Mouse (Mus musculus) heart, embryonic 14.5 days (tissue): ENCODE data around the gene Hmx1. TPM values are rescaled to one million over a fixed set of nuclear protein-coding genes. Genes with fewer than 3 reads are reported as not detected.

ENCODE experiments used
- ATAC-seq: fragments of 200-750 bp; cut with Nextera tagmentation; 2 replicates; pipeline ENCODE4 v1.8.0; 2017; ENCODE audit warnings: low read depth, moderate TSS enrichment; ENCODE audit not compliant: insufficient number of reproducible peaks, insufficient read depth, low FRiP score
- H3K27ac ChIP-seq, 2 experiments: fragments of 200-500 bp in 1 of 2; fragments of 300-500 bp in 1 of 2; sonication (generic) in 1 of 2; replicated peaks in 1 of 2; 2 replicates each; pipeline ENCODE4 v1.5.1; 2012 to 2014; ENCODE audit warnings: low read depth in 2 of 2, low read length in 2 of 2, control low read depth in 1 of 2, mild to moderate bottlenecking in 1 of 2, mixed read lengths in 1 of 2; ENCODE audit not compliant: control insufficient read depth in 1 of 2, insufficient read depth in 1 of 2
- H3K27me3 ChIP-seq: fragments of 300-500 bp; sonication (generic); 2 replicates; pipeline ENCODE4 v1.6.1; 2014; ENCODE audit warnings: mild to moderate bottlenecking, low read length, control low read depth; ENCODE audit not compliant: control insufficient read depth, insufficient read depth
- H3K36me3 ChIP-seq: fragments of 300-500 bp; sonication (generic); 2 replicates; pipeline ENCODE4 v1.6.1; 2014; ENCODE audit warnings: mild to moderate bottlenecking, control low read depth, low read length, mixed read lengths; ENCODE audit not compliant: control insufficient read depth, insufficient read depth
- H3K4me1 ChIP-seq, 2 experiments: fragments of 200-500 bp in 1 of 2; fragments of 300-500 bp in 1 of 2; sonication (generic) in 1 of 2; 2 replicates each; pipeline ENCODE4 v1.6.1; 2012 to 2014; ENCODE audit warnings: low read length in 2 of 2, control low read depth in 1 of 2, mixed read lengths in 1 of 2; ENCODE audit not compliant: control insufficient read depth in 2 of 2, insufficient read depth in 2 of 2
- H3K4me2 ChIP-seq: fragments of 300-500 bp; sonication (generic); 2 replicates; pipeline ENCODE4 v1.6.1; 2014; ENCODE audit warnings: mild to moderate bottlenecking, low read length
- H3K4me3 ChIP-seq, 2 experiments: fragments of 200-500 bp in 1 of 2; fragments of 300-500 bp in 1 of 2; sonication (generic) in 1 of 2; 2 replicates each; pipeline ENCODE4 v1.5.1; 2012 to 2014; ENCODE audit warnings: low read length in 2 of 2, mild to moderate bottlenecking in 2 of 2, control low read depth in 1 of 2, low read depth in 1 of 2, moderate library complexity in 1 of 2; ENCODE audit not compliant: control insufficient read depth in 1 of 2, insufficient read depth in 1 of 2
- H3K9ac ChIP-seq: fragments of 300-500 bp; sonication (generic); 2 replicates; pipeline ENCODE4 v1.6.1; 2014; ENCODE audit warnings: mild to moderate bottlenecking, low read length
- H3K9me3 ChIP-seq: fragments of 300-500 bp; sonication (generic); 2 replicates; pipeline ENCODE4 v1.6.1; 2016; ENCODE audit warnings: low read length, control low read depth; ENCODE audit not compliant: control insufficient read depth
- WGBS: fragments of 180-500 bp; shearing (Covaris S2); extraction: QIAGEN DNeasy Blood & Tissue Kit; methylation state at CpG from one replicate; pipeline ENCODE4 v1.1.7; 2014; 5-methylcytosine and 5-hydroxymethylcytosine counted together
- polyA plus RNA-seq: library from polyadenylated mRNA; unstranded; fragments of >200 nt; fragmentation: Nextera tagmentation; extraction: Ambion mirVana; gene quantifications from 2 replicates; pipeline ENCODE4 v1.2.1, GENCODE M21; 2014

Gene Hmx1
- polyA plus RNA-seq, 1 experiment from 2014 or later, result not detected

- Histone ChIP-seq H3K4me2 (no peak overlapping the region), H3K4me1 (no peaks in the 10 kb centered on the region; a peak in 1 of 4 replicates), H3K4me3 (no peak overlapping the region), H3K27ac (no peak overlapping the region), H3K9ac (no peak overlapping the region), H3K36me3 (no peaks in the 10 kb centered on the region), H3K9me3 (no peaks in the 10 kb centered on the region), H3K27me3 (peaks cover 22% of the 10 kb centered on the region)
- WGBS, result 83% methylated on average over 12 of the region's 12 CpGs
- no peak for ATAC-seq
Observed at GRCm38 (mm10) chr5:35444731-35445130, 55.8 kb downstream of the Hmx1 start.

GRCm38 (mm10) chr5:35447656-35448443 lies 58.9 kb downstream of the Hmx1 start:
- WGBS, result 21% methylated on average over 27 of the region's 27 CpGs
- Histone ChIP-seq H3K4me1 (no peaks in the 10 kb centered on the region; a peak in 1 of 4 replicates), H3K9me3 (no peaks in the 10 kb centered on the region), H3K4me3 (peak overlapping the region in 1 of 2 experiments; percentile 8; a peak in 1 of 4 replicates), H3K36me3 (no peaks in the 10 kb centered on the region), H3K4me2 (peak overlapping the region; percentile 44), H3K9ac (no peak overlapping the region), H3K27ac (no peak overlapping the region), H3K27me3 (peaks cover 32% of the 10 kb centered on the region)
- no peak for ATAC-seq

Other genes with a start within 250 kb of the Hmx1 start
- 0.05 and 0.09 TPM in 2 replicates for gene Adra2c, start 110.8 kb upstream of the Hmx1 start, polyA plus RNA-seq
- gene Cpz, start 136.6 kb downstream of the Hmx1 start, polyA plus RNA-seq, result 7.1 and 8.1 TPM in 2 replicates
- 4.7 and 5.0 TPM in 2 replicates for gene Trmt44, start 186.0 kb downstream of the Hmx1 start, polyA plus RNA-seq
- 13.6 and 13.8 TPM in 2 replicates for gene Acox3, start 193.9 kb downstream of the Hmx1 start, polyA plus RNA-seq